Mouse (Mus musculus): ENCODE results near the gene Fzd4.

GRCm38 (mm10) chr7:89356307-89356706, 47.8 kb upstream of the Fzd4 start:
- TF ChIP-seq GATA1 (IDR thresholded peaks at IDR 0.05; ENCODE audit: borderline replicate concordance, low read length): no peak
- no peak for TF ChIP-seq FLI1 (IDR thresholded peaks at IDR 0.05; ENCODE audit: low read length)
